Mouse (Mus musculus) C2C12 (cell line): ENCODE results near the gene Capns1. TPM values are rescaled to one million over a fixed set of nuclear protein-coding genes. Genes with fewer than 3 reads are reported as not detected.

ENCODE experiments used
- H3K27me3 ChIP-seq: one replicate; pipeline ENCODE4 v1.6.1; 2011; ENCODE audit not compliant: control insufficient read depth, insufficient read depth, insufficient read length
- H3K36me3 ChIP-seq: one replicate; pipeline ENCODE4 v1.6.1; 2011; ENCODE audit not compliant: control insufficient read depth, insufficient read depth
- H3K4me3 ChIP-seq: one replicate; pipeline ENCODE4 v1.5.1; 2011; ENCODE audit warnings: mild to moderate bottlenecking, control low read depth; ENCODE audit not compliant: poor library complexity, insufficient read depth, severe bottlenecking
- H3K79me2 ChIP-seq: one replicate; pipeline ENCODE4 v1.6.1; 2011; ENCODE audit not compliant: control insufficient read depth, insufficient read depth
- H3K79me3 ChIP-seq: one replicate; pipeline ENCODE4 v1.6.1; 2011; ENCODE audit warnings: low read depth, control low read depth
- H3ac ChIP-seq: one replicate; pipeline ENCODE3; 2011; ENCODE audit warnings: low read depth; ENCODE audit not compliant: control insufficient read depth, insufficient read length
- CEBPB ChIP-seq: IDR thresholded peaks from one replicate; pipeline ENCODE4 v1.6.1; 2011; ENCODE audit warnings: low read depth, mild to moderate bottlenecking, control low read depth, moderate library complexity
- CTCF ChIP-seq: IDR thresholded peaks from one replicate; pipeline ENCODE4 v1.5.1; 2011; ENCODE audit not compliant: control insufficient read depth, insufficient read depth, insufficient read length
- FOSL1 ChIP-seq: IDR thresholded peaks from one replicate; pipeline ENCODE4 v1.8.0; 2011; ENCODE audit warnings: mild to moderate bottlenecking, low read length; ENCODE audit not compliant: poor library complexity, insufficient read depth, severe bottlenecking
- MAX ChIP-seq: IDR thresholded peaks from one replicate; pipeline ENCODE4 v1.6.1; 2011; ENCODE audit warnings: mild to moderate bottlenecking, control low read depth
- MYOD1 ChIP-seq: IDR thresholded peaks from one replicate; pipeline ENCODE4 v1.6.1; 2011; ENCODE audit warnings: low read depth; ENCODE audit not compliant: control insufficient read depth, insufficient read length
- MYOG ChIP-seq: IDR thresholded peaks from one replicate; pipeline ENCODE4 v1.6.1; 2011; ENCODE audit not compliant: control insufficient read depth, insufficient read length; ENCODE audit errors: extremely low read depth
- USF1 ChIP-seq: IDR thresholded peaks from one replicate; pipeline ENCODE4 v1.6.1; 2011; ENCODE audit warnings: low read depth, mild to moderate bottlenecking, control low read depth, moderate library complexity
- polyA plus RNA-seq: library from polyadenylated mRNA; unstranded; fragments of >200 nt; fragmentation: generic; extraction: Trizol; gene quantifications from one replicate; pipeline ENCODE4 v1.2.1, GENCODE M21; 2012; ENCODE audit warnings: missing spikeins

Gene Capns1
- polyA plus RNA-seq, 1 experiment = 588 TPM

DNA sequence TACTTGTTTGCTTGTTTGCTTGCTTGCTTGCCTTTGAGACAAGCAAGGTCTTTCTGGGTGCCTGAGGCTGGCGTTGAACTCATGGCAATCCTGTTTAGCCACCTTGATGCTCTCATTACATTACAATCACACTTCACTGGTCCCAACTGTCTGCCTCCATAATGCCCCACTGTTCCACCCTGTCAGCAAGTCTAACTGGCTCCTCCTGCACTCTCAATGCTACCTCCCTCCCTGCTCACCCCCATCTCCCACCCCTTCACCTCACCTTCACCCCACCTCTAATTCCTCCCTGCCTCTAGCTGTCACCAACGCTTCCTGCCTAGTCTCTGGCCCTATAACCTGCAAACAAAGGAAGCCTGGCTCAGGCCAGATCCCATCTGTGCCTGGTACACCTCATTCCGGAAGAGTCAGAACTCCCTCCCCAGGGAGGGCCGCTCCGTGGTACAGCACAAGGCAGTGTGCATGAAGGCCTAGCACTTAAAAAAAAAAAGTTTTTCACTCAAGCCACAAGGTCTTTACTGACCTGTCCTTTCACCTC, 950 bp downstream of the Capns1 start:
- Histone ChIP-seq H3K27me3 (no peaks in the 10 kb centered on the region), H3K79me3 (peaks cover 13% of the 10 kb centered on the region), H3K36me3 (no peaks in the 10 kb centered on the region), H3K79me2 (peaks cover 23% of the 10 kb centered on the region), H3K4me3 (no peak overlapping the region), H3ac (no peak overlapping the region)
- TF ChIP-seq MYOD1 = no peak
- no peak for TF ChIP-seq CEBPB
- TF ChIP-seq MAX = no peak
- TF ChIP-seq MYOG = no peak
- TF ChIP-seq USF1 = no peak
- no peak for TF ChIP-seq FOSL1
- TF ChIP-seq CTCF = no peak

DNA sequence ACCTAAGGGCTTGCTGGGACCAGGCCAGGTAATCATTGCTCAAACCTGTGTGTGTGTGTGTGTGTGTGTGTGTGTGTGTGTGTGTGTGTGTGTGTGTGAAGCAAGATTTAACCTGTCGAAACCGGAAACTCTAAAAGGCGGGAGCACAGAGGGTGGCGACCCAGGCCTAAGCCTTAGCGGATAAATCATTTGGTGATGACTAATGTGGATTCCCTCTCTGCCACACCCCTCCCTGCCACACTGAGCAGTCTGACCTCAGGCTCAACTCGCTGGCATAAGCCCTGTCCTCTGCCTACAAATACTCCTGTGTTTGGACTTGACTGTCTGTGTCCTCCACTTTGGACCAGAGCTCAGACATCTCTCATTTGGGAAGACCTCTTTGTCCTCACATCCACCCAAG, 2.4 kb downstream of the Capns1 start:
- Histone ChIP-seq H3K79me3 (peaks cover 20% of the 10 kb centered on the region), H3K27me3 (no peaks in the 10 kb centered on the region), H3K36me3 (peaks cover 9% of the 10 kb centered on the region), H3K4me3 (no peak overlapping the region), H3K79me2 (peaks cover 32% of the 10 kb centered on the region), H3ac (no peak overlapping the region)
- peak; percentile 33 for TF ChIP-seq CEBPB
- TF ChIP-seq USF1 = no peak
- TF ChIP-seq FOSL1 = no peak

DNA sequence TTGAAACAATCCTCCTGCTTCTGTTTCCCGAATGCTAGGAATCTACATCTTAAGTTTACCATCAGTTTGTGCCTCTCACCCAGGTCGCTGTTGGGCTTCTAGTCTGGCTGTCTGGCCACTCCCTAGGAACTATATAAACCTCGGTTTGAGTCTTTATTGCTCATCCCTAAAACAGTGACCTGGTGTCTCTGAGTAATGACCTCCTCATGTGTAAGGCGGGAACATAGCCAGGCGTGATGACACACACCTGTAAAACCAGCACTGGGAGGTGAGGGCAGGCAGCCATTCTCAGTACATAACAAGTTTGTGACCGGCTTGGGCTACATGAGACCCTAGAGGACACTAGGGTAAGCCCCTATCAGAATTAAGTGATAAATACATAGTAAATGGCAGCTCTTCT, 3.1 kb downstream of the Capns1 start:
- Histone ChIP-seq H3K4me3 (no peak overlapping the region), H3K79me3 (peaks cover 20% of the 10 kb centered on the region), H3K27me3 (no peaks in the 10 kb centered on the region), H3K79me2 (peaks cover 32% of the 10 kb centered on the region), H3K36me3 (peaks cover 16% of the 10 kb centered on the region), H3ac (no peak overlapping the region)
- TF ChIP-seq MAX (no peak), MYOG (no peak), USF1 (no peak), CTCF (no peak), CEBPB (no peak), FOSL1 (no peak), MYOD1 (no peak)

DNA sequence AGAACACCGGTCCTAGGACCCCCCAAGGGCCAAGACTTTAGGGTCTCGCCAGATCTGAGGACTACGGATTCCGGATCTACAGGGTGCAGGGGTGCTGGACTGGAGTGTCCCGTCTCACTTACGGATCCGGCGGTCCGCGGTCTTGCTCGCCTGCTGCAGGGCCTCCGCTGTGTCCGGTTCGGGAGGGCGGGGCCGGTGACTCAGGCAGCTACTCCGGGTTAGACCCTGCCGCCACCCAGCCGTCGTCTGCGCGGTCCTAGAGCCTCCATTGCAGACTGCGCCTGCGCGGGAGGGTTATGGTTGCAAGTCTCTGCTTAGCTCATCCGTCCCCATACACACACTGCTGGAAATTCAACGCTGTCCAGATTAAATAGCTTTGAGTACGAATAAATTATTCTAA, 3.7 kb downstream of the Capns1 start:
- H3K27me3 ChIP-seq = no peaks in the 10 kb centered on the region
- H3K79me3 ChIP-seq = peaks cover 20% of the 10 kb centered on the region
- peak overlapping the region; percentile 79 for H3K4me3 ChIP-seq
- no peak for TF ChIP-seq CEBPB
- TF ChIP-seq MYOD1 = no peak
- TF ChIP-seq MYOG = no peak
- TF ChIP-seq MAX = no peak
- TF ChIP-seq FOSL1 = no peak
- no peak for TF ChIP-seq USF1
- no peak for TF ChIP-seq CTCF
- peak overlapping the region; percentile 82 for H3ac ChIP-seq
- peaks cover 21% of the 10 kb centered on the region for H3K36me3 ChIP-seq
- peaks cover 32% of the 10 kb centered on the region for H3K79me2 ChIP-seq

DNA sequence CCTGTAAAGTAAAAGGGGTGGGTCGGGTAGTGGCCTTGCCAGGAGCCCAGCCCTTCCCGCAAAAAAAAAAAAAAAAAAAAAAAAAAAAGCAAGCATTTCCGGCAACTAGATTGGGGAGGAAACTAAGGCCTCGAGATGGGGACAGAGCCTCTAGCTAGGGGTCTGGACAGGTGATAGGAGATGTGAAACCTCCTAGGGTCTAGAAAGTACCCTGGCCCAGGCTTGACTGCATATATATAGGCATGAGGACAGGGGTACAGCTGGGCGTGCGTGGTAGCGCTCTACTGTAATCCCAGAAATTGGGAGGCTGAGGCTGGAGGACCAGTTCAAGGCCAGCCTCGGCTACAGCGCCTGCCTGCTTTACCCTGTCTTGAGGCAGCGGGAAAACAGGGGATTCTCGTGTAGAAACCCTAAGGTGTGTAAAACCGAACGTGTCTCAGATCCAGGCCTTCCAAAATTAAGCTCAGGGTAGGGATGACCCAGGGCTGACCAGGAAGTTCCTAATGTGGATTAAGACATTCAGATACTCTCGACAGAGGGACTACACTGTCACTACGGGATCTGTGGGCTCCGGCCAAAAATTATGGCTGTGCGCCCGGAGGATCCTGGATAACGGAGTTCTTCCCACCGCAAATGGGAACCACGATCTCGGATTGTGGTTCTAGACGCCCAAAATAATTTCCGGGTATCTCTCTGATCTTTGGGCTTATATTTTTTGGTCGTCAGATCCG, 4.3 kb downstream of the Capns1 start:
- no peaks in the 10 kb centered on the region for H3K27me3 ChIP-seq

DNA sequence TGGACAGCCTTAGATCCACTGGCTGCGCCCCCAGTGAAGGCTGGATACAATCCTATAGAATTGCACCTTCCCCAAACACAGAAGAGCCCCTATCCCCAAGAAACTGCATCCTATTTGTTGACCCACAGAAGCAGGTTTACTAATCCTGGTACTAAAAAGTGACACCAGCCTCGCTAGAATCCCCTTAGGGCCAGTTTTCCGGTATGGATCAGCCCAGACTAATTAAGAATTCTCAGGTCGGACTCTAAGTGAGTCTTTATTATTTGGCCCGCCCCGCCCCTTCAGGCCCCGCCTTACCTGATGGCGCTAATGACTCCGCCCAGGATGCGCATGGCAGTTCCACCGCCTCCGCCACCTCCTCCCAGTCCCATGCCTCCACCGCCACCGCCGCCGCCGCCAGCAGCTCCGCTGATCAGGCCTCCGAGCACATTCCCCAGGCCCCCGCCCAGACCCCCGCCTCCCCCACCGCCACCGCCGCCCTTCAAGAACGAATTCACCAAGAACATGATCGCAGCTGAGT, 5.0 kb downstream of the Capns1 start:
- Histone ChIP-seq H3K36me3 (peaks cover 30% of the 10 kb centered on the region), H3ac (peak overlapping the region; percentile 20), H3K4me3 (peak overlapping the region; percentile 79), H3K79me3 (peaks cover 20% of the 10 kb centered on the region), H3K27me3 (no peaks in the 10 kb centered on the region), H3K79me2 (peaks cover 32% of the 10 kb centered on the region)
- no peak for TF ChIP-seq MYOG
- TF ChIP-seq CTCF = no peak
- TF ChIP-seq USF1 = no peak
- no peak for TF ChIP-seq MAX
- no peak for TF ChIP-seq CEBPB
- no peak for TF ChIP-seq FOSL1
- TF ChIP-seq MYOD1 = no peak

More for the DNA sequence above, 4.3 kb downstream of the Capns1 start:
- H3K36me3 ChIP-seq = peaks cover 24% of the 10 kb centered on the region
- peak overlapping the region; percentile 82 for H3ac ChIP-seq
- peaks cover 32% of the 10 kb centered on the region for H3K79me2 ChIP-seq
- peaks cover 20% of the 10 kb centered on the region for H3K79me3 ChIP-seq
- H3K4me3 ChIP-seq = peak overlapping the region; percentile 79
- no peak for TF ChIP-seq MYOG
- no peak for TF ChIP-seq MYOD1
- no peak for TF ChIP-seq FOSL1
- TF ChIP-seq MAX = no peak
